Mouse (Mus musculus): Measurements from ENCODE around the gene Zfp771. TPM values are rescaled to one million over a fixed set of nuclear protein-coding genes. Genes with fewer than 3 reads are reported as not detected.

Gene Zfp771
- polyA plus RNA-seq, 1 experiment from 2014 or later: 83.5 TPM

DNA sequence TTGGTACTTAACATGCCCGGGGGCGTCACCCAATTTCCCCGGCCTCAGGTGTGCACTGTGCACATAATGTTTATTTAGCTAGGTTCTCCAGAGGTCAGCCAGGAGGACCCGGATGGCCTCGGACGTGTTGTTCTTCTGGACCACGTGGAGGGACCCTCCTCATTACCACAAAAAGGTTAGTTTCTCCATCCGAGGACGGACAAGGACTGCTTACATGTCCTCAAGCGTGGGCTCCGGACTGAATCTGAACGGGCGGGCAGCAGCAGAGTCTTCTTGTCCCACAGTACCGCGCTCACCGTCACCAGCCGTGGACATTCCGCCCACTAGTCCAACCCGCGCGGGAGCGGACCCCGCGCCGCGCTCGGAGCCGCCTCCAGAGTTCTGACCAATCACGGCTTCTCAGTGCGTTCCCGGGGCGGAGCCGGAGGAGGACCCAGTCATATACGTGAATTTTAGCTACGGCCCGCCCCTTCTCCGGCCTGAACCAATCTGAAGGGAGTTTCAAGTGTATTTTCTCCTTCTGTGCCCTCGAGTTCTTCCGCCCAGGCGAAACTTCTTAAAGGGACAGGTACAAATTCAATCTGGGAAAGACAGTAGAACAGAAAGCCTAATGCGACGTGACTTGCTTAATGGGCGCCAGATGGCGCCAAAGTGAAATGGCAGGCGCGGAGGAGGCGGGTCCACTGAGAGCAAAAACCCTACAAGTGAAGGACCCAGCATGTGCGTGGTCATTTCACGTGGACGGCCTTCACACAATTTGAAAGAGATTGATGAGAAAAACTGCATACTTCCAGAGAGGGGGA is 16.4 kb downstream of the Zfp771 start, which contains the start of gene Dctpp1:
Gene Dctpp1 (minus strand): TSS at position 401 of the 803 bp plus-strand sequence.
- Histone ChIP-seq H3K4me2 (peak within 1 kb of the TSS; percentile 78), H3K9me3 (replicated peaks) (no peaks in the 10 kb centered on the region), H3K4me1 (peaks cover 18% of the 10 kb centered on the region), H3K27me3 (replicated peaks) (no peaks in the 10 kb centered on the region), H3K36me3 (no peaks in the 10 kb centered on the region), H3K27ac (replicated peaks) (peak within 1 kb of the TSS; percentile 61), H3K9ac (replicated peaks) (peak within 1 kb of the TSS; percentile 66), H3K4me3 (replicated peaks) (peak within 1 kb of the TSS; percentile 57)
- ATAC-seq (ENCODE audit: low FRiP score): peak; percentile 99
- WGBS: under 1% methylated on average over 50 of the region's 50 CpGs

DNA sequence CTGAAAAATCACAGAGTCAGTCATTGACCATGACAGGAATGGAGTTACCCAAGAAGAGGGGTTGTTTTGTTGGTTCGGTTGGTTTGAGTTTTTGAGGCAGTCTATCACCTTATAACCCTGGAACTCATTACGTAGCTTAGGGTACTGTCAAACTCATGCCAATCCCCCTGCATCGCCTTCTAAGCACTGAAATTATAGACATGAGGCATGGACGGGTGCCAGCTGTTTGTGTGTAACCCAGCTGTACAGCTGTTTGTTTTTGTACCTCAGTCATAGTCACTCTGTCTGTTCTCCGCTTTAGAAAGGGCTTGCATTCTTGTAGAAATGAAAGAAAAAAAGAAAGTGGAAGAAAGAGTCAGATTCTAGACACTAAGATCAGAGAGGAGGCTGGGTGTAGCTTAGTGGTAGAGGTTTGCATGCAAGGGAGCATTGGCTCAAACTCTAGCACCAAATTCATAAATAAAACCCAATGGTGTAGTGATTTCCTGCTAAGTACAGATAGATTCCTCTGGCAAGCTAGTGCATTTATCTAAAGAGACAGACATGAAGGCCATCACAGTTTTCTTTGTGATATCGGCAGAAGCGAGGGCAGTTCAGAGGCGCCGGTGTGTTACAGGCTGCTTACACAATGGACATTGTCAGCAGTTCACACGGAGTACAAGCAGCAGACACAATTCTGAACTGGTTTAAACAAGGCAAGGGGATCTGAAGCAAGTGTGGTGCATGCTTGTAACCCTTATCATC is 18.3 kb downstream of the Zfp771 start:
- no peak overlapping the region for H3K27ac ChIP-seq (replicated peaks)
- H3K4me1 ChIP-seq: peaks cover 18% of the 10 kb centered on the region
- H3K9me3 ChIP-seq (replicated peaks): no peaks in the 10 kb centered on the region
- no peak overlapping the region for H3K4me3 ChIP-seq (replicated peaks)
- H3K36me3 ChIP-seq: no peaks in the 10 kb centered on the region
- no peak overlapping the region for H3K4me2 ChIP-seq
- no peak overlapping the region for H3K9ac ChIP-seq (replicated peaks)
- ATAC-seq (ENCODE audit: low FRiP score): no peak
- H3K27me3 ChIP-seq (replicated peaks): no peaks in the 10 kb centered on the region
- WGBS: 87% methylated on average over 10 of the region's 10 CpGs

DNA sequence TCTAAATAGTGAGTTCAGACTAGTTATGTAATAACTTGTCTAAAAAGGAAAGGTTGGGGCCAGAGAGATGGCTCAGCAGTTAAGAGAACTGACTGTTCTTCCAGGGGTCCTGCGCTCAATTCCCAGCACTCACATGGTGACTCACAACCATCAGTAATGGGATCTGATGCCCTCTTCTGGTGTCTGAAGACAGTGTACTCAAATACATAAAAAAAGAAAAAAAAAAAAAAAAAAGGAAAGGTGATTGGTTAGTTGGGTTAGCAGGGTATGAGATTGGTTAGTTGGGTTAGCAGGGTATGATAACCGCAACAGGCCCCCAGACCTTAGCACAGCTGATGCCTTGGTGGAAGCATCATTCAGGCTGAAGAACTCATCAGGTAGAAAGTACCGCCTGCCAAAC is 19.5 kb downstream of the Zfp771 start:
- H3K27me3 ChIP-seq (replicated peaks): no peaks in the 10 kb centered on the region
- peaks cover 5% of the 10 kb centered on the region for H3K36me3 ChIP-seq
- H3K9ac ChIP-seq (replicated peaks): no peak overlapping the region
- no peak for ATAC-seq (ENCODE audit: low FRiP score)
- H3K4me1 ChIP-seq: peaks cover 18% of the 10 kb centered on the region
- 97% methylated on average over 3 of the region's 3 CpGs for WGBS
- no peak overlapping the region for H3K4me3 ChIP-seq (replicated peaks)
- no peak overlapping the region for H3K4me2 ChIP-seq
- H3K9me3 ChIP-seq (replicated peaks): 0 out of 2 replicates have a peak, but pooled peaks cover 5% of the 10 kb centered on the region
- H3K27ac ChIP-seq (replicated peaks): no peak overlapping the region

DNA sequence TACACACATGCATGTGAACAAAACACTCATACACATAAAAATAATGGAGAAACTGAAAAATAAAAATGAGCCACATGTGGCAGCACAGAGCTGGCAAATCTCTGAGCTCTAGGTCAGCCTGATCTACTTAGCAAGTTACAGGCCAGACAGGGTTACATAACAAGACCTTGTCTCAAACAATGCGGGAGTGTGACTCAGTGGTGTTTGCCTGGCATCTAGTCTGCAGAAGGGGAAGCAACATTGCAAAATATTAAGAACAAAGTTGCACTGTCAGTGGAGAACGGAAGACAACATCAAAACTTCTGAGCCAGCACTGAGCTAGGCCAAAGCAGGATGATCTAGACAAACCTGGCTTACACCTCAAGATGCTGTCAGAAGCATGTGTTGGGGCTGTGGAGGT is 26.2 kb downstream of the Zfp771 start:
- H3K4me3 ChIP-seq (replicated peaks): no peak overlapping the region
- 0 out of 2 replicates have a peak, but pooled peaks cover 9% of the 10 kb centered on the region for H3K9me3 ChIP-seq (replicated peaks)
- WGBS: 96% methylated on average over 2 of the region's 2 CpGs
- no peak for ATAC-seq (ENCODE audit: low FRiP score)
- H3K4me2 ChIP-seq: no peak overlapping the region
- no peak overlapping the region for H3K9ac ChIP-seq (replicated peaks)
- H3K27me3 ChIP-seq (replicated peaks): no peaks in the 10 kb centered on the region
- peaks cover 28% of the 10 kb centered on the region for H3K4me1 ChIP-seq
- H3K27ac ChIP-seq (replicated peaks): no peak overlapping the region
- H3K36me3 ChIP-seq: peaks cover 29% of the 10 kb centered on the region

DNA sequence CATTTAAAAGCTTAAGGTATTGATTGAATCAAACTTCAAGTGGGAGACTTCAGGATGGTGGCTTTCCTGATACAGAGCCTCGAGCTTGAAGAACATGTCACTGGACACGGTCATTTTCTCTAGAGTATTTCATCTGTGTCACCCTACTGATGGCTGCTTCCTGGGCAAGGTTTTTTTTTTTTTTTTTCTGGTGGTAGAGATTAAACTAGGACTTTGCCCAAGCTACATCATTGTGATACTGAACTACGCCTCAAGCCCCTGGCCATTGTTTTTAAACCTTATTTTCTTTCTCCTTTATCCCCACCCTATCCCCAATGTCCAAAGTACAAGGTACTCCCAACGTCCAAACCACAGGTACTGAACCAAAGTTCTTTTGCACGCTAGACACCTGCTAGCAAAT is 26.6 kb downstream of the Zfp771 start:
- Histone ChIP-seq H3K9me3 (replicated peaks) (0 out of 2 replicates have a peak, but pooled peaks cover 9% of the 10 kb centered on the region), H3K9ac (replicated peaks) (no peak overlapping the region), H3K4me1 (peaks cover 28% of the 10 kb centered on the region), H3K4me2 (no peak overlapping the region), H3K27me3 (replicated peaks) (no peaks in the 10 kb centered on the region), H3K27ac (replicated peaks) (no peak overlapping the region), H3K36me3 (peaks cover 29% of the 10 kb centered on the region), H3K4me3 (replicated peaks) (no peak overlapping the region)
- WGBS: 97% methylated on average over 5 of the region's 5 CpGs
- no peak for ATAC-seq (ENCODE audit: low FRiP score)

DNA sequence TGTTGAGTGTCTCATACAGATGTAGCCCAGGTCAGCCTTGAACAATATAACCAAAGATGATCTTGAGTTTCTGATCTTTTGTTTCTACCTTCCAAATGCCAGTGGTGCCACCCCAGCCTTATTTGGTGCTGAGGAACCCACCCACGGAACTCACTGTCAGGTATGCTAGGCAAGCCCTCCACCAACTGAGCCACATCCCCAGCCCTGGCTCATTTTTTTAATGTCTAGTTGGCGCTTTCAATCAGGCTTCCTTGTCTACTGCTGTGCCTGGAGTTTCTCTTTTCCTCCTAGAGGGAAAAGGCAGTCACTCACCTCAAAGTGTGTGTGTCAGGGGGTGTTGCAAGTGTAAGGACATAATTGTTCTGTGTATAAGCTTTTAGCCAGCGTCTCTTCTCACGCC is 27.0 kb downstream of the Zfp771 start:
- Histone ChIP-seq H3K36me3 (peaks cover 29% of the 10 kb centered on the region), H3K9ac (replicated peaks) (no peak overlapping the region), H3K9me3 (replicated peaks) (0 out of 2 replicates have a peak, but pooled peaks cover 9% of the 10 kb centered on the region), H3K4me3 (replicated peaks) (no peak overlapping the region), H3K27ac (replicated peaks) (no peak overlapping the region), H3K4me2 (no peak overlapping the region), H3K27me3 (replicated peaks) (no peaks in the 10 kb centered on the region), H3K4me1 (peaks cover 28% of the 10 kb centered on the region)
- WGBS: 94% methylated on average over 4 of the region's 4 CpGs
- ATAC-seq (ENCODE audit: low FRiP score): no peak

DNA sequence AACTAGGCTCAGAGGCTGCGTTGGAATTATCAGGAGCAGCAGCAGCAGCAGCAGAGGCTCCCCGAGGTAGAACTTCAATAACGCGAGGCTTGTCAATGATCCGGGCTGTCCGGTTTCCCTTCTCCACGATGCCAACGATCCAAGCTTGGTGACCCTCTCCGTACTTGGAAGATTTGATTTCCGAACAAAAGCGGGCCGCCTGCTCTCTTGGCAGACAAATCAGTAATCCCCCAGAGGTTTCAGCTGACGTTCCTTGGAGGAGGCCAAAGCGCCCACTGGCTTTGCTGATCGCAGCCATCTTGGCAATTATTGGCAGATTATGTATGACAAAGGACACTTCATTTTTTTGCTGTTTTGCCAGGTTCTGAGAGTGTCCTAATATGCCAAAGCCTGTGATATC is 28.5 kb downstream of the Zfp771 start:
- Histone ChIP-seq H3K9me3 (replicated peaks) (0 out of 2 replicates have a peak, but pooled peaks cover 9% of the 10 kb centered on the region), H3K4me2 (peak overlapping the region; percentile 84), H3K4me1 (peaks cover 28% of the 10 kb centered on the region), H3K9ac (replicated peaks) (no peak overlapping the region), H3K27ac (replicated peaks) (no peak overlapping the region), H3K27me3 (replicated peaks) (no peaks in the 10 kb centered on the region), H3K36me3 (peaks cover 29% of the 10 kb centered on the region), H3K4me3 (replicated peaks) (peak overlapping the region; percentile 74)
- no peak for ATAC-seq (ENCODE audit: low FRiP score)
- WGBS: 95% methylated on average over 15 of the region's 15 CpGs

DNA sequence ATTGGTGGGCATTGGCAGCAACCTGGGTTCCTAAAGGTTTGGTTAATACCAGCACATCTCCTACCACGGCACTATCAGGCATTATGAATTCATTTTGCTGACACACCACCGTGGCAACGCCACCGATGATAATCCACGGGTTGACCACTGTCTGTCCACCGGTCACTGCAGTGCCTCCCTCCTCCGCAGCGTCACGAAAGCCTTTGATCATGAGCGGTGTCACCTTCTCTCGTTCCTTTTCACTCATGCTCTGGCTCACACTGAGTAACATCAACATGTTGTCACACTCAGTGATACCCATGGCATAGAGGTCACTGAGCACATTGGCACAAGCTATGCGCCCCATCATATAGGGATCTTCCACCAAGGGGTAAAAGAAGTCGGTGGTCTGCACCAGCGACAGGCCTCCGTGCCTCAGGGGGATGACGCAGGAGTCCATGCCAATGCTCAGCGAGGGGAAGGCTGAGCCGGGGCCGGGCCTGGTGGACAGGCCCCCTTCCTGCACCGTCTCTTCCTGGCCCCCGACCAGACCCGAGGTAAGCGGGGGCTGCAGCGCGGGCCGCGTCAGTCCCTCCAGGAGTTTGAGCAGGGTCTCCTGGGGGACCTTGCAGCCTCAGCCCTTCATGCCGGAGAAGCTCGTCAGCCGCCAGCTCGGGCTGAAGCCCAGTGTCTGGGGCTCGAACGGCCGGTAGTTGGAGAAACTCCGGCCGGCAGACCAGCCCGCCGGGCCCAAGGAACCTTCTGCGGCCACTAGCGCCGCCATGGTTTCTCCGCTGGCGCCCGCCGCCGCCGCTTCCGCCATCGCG is 29.2 kb downstream of the Zfp771 start:
- Histone ChIP-seq H3K27ac (replicated peaks) (peak overlapping the region; percentile 88), H3K4me1 (peaks cover 28% of the 10 kb centered on the region), H3K4me3 (replicated peaks) (peak overlapping the region; percentile 74), H3K27me3 (replicated peaks) (no peaks in the 10 kb centered on the region), H3K9ac (replicated peaks) (peak overlapping the region; percentile 85), H3K4me2 (peak overlapping the region; percentile 84), H3K9me3 (replicated peaks) (0 out of 2 replicates have a peak, but pooled peaks cover 6% of the 10 kb centered on the region), H3K36me3 (peaks cover 27% of the 10 kb centered on the region)
- peak; percentile 71 for ATAC-seq (ENCODE audit: low FRiP score)
- WGBS: 15% methylated on average over 50 of the region's 50 CpGs

DNA sequence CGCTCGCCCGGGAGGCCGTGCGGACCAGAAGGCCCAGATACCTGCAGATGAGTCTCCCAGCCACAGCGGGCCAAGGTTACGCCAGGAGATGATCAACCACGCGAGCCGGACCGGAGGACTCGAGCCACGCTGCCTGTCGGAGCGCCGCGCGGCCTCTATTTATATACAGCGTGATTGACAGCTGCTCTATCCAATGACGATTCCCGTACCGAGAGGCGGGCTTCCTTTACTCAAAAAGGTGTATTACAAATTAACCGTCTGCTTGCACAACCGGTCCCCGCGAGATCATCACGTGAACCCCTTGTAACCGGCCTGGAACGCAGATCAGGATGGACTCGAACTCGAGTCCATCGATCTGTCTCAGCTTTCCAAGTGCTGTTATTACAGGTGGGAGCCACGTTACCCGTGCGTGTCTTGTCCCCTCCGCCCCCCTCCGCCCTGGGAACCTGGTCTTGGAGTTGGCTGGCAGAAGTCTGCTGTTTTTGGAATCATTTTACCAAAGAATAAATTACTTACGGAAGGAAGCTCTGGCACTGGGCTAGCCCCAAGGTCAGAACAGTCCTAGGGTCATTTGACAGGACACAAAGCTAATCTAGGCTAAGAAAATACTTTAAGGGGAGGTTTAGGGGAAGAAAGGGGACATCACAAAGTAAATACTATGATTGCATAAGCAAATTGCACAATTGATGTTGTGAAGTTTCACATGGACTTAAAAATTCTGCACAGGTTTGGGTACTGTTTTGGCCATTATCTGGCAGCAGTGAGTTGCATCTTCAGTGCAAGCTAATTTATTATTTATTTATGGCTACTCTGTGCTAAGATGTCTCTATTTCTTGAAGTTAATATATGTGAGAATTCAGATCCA is 30.1 kb downstream of the Zfp771 start, which contains the start of gene Sephs2:
Gene Sephs2 (minus strand): TSS at position 131 of the 865 bp plus-strand sequence.
- H3K27me3 ChIP-seq (replicated peaks): no peaks in the 10 kb centered on the region

DNA sequence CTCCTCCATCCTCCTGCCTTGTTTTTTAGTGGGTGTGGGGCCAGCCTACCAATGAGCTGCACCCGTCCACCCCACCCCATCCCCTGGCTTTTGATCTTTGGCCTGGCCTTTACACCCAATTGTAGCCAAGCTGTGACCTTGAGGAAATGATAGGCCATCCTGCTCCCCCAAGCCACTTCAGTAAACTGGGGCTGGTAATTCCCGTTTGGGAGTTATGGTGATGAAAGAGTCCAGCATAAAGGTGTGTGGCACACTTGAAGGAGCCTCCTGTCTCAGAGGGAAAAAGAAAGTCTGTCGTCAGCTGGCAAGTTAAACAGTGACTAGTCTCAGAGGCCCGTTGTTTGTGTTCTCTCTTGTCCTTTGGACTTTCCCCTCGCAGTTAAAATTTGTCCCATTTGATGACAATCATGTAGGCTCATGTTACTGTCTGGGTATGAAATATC is 32.5 kb downstream of the Zfp771 start:
- Histone ChIP-seq H3K36me3 (peaks cover under 1% of the 10 kb centered on the region; the same call in 1 of the 2 replicates), H3K9me3 (replicated peaks) (no peaks in the 10 kb centered on the region), H3K4me2 (no peak overlapping the region), H3K9ac (replicated peaks) (no peak overlapping the region), H3K4me1 (peaks cover 23% of the 10 kb centered on the region), H3K27ac (replicated peaks) (no peak overlapping the region), H3K4me3 (replicated peaks) (no peak overlapping the region), H3K27me3 (replicated peaks) (no peaks in the 10 kb centered on the region)
- ATAC-seq (ENCODE audit: low FRiP score): no peak
- WGBS: 70% methylated on average over 5 of the region's 5 CpGs

More for the DNA sequence above, 30.1 kb downstream of the Zfp771 start, which contains the start of gene Sephs2:
- Histone ChIP-seq H3K4me3 (replicated peaks) (peak within 1 kb of the TSS; percentile 74), H3K4me2 (peak within 1 kb of the TSS; percentile 84), H3K36me3 (peaks cover 20% of the 10 kb centered on the region), H3K9ac (replicated peaks) (peak within 1 kb of the TSS; percentile 85), H3K27ac (replicated peaks) (peak within 1 kb of the TSS; percentile 88), H3K9me3 (replicated peaks) (no peaks in the 10 kb centered on the region), H3K4me1 (peaks cover 28% of the 10 kb centered on the region)
- 3% methylated on average over 39 of the region's 39 CpGs for WGBS
- peak; percentile 93 for ATAC-seq (ENCODE audit: low FRiP score)
